Mouse (Mus musculus) fat pad, adult 2 months (tissue): Measurements from ENCODE around the gene Shcbp1l.
"Not testable (repeated sequence)": the region's sequence is repeated elsewhere in the genome, so short reads cannot be mapped to it uniquely, and the experiment has no call there.

ENCODE experiments used
- DNase-seq: peaks from one replicate; pipeline ENCODE4 v3.0.0-alpha.2; 2011; ENCODE audit warnings: low read depth, low spot score; ENCODE audit errors: extremely low read depth

Shcbp1l gene

DNA sequence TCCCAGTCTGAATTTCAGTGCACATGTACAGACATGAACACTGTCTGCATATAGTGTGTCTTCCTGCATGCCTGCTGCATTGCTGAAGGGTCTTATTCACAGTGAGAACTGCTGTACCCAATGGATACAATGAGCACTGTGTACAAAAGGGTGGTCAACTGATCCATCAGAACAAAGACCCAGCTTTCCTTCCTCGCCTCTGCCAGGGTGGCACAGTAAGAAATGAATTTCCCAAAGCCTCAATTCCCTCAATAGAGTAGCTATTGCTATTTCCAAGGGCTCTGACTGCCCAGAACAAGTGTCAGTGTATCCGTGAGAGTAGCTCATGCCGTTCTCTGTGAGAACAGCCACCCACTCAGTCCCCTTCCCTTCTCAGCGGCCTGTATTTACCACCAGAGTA, 7.2 kb upstream of the Shcbp1l start:
- not testable (repeated sequence) for DNase-seq

DNA sequence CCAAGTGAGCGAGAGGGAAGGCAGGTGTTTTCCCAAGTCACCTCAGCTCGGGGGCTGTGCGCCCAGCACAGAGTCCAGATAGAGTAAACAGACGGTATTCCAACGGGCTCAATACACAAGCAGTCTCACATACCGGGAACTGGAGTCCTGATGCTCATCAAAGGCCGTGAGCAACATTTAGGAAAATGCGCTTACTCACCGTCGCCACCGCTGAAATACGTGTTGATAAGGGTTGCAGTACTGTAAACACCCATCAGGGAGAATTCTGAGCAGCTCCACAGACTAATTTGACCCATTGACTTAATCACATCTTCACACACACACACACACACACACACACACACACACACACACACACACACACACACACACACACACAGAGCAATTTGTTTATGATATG, 691 bp upstream of the Shcbp1l start:
- no peak for DNase-seq

DNA sequence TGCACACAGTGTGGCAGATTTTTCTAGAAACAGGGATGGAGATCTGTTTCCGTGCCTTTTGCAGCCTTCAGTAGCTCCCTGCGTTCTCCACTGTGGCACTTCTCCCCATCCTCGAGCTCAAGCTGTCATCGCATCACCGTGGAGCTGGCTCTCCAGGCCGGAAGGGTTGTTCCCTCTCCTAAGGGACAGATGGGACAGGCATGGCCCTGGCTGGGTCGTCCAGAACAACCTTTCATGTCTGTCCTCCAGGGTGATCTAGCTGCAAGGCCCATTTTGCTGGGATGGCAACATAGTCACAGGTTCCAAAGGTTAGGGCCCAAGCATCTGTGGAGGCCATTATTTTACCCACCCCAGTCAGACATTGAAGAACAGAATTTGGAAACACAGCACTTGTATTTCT, 6.2 kb downstream of the Shcbp1l start:
- no peak for DNase-seq

DNA sequence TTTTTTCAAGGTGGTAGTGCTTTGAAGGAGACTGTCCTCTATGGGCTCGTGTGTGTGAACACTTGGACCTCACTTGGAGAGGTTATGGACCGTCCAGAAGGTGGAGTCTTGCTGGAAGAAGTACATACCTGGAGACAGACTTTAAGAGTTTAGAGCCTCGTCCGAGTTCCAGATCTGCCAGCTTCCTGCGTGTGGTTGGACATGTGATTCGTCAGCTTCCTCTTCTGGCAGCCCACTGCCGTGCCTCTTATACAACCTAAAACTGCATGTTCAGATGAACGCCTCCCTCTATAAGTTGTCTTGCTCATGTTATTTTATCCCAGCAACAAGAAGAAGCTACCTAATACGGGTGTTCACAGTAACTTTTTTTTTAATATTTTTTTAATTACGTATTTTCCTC, 6.7 kb downstream of the Shcbp1l start:
- no peak for DNase-seq

DNA sequence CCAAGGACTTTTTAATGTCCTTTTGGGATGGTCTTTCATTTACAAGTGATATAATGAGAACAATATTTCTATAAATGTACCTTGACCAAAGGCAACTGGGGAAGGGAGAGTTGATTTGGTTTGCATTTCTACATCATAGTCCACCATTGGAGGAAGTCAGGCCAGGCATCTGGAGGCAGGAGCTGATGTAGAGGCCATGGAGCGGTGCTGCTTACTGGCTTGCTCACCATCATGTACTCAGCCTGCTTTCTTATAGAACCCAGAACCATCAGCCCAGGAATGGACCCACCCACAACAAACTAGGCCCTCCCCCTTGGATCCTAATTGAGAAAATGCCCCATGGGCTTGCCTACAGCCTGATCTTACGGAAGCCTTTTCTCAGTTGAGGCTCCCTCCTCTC, 7.4 kb downstream of the Shcbp1l start:
- no peak for DNase-seq

DNA sequence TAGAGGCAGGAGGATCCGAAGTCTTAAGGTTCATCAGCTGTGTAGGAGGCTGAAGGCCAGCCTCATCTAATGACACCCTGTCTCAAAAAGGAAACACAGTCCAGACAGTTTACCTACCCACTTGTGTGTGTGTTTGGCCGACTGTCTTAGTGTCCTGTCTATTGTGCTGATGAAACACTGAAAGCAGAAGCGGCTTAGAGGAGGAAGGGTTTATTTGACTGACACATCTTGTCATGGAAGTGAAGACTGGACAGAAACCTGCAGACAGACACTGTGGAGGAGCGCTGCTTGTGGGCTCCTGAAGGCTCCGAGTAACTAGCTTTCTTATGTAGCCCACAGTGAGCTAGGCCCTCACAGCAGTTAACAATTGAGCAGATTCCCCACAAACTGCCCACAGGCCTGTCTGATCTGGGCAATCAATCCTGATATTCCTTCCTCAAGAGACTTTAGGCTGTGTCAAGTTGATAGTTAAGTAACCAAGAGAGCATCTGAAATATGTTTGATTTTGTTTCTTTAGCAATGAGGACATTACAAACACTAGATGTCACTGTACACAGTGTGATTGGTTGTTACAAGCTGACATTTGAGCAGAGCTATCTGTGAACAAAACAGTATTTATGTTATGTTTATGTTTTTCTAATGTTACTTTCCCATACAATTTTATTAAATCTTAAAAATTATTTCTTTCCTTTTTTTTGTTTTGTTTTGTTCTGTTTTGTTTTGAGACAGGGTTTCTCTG, 9.1 kb downstream of the Shcbp1l start:
- DNase-seq, result no peak

DNA sequence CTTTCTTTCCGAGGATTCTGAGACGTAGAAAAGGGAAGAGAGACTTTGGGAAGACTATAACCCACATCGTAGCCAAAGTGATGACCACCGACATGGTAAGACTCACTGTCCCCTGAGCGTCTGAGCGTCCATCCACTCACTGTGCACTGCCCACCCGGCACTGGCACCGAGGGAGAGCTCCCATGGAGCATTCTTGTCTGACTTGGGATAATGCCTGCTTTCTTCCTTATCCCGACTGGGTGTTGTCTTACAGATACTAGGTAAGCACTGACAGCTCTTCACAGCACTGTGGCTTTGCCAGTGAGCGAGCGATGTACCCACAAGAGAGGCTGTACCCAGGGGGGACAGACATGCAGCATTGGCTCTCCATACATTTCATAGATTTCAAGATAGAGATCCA, 12.6 kb downstream of the Shcbp1l start:
- DNase-seq, result no peak

DNA sequence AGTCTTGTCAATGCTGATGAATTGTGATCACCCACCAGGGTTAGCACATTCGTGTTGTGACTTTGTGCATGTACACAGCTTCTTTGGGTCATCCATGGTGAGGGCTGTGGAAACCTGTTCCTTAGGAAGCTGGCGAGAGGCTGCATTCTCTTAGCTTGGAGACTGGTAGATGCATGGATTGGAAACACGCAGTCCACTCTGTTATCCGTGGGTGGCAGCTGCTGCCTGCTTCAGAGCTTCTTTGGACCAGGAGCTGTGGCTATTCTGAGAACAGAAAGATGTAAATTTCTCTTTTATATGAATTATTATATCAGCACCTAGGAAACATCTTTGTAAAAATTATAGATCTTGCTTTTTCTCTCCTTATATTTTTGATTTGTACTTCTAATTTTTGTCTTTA, 15.8 kb downstream of the Shcbp1l start:
- DNase-seq, result no peak

DNA sequence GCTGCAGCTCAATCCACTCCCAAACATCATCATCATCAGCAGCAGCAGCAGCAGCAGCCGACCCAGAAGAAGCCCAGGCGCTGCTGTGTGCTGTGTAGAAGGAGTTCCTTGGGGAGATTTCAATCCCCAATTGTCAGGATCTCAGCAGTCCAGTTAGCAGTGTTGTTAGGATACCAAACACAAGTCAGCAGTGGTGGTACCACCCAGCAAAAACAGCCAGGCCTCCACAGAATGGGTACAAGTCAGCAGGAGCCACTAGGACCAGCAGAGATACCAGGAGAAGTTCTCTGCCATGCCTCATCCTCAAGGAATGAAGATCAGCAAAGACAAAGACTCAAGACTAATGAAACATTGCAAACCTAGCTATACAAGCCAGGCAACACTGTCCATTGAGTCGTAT, 16.7 kb downstream of the Shcbp1l start:
- DNase-seq, result no peak

GRCm38 (mm10) chr1:153443019-153443418, 18.1 kb downstream of the Shcbp1l start:
- DNase-seq, result no peak

- no peak for DNase-seq
Observed at GRCm38 (mm10) chr1:153443632-153444031, 18.7 kb downstream of the Shcbp1l start.

DNA sequence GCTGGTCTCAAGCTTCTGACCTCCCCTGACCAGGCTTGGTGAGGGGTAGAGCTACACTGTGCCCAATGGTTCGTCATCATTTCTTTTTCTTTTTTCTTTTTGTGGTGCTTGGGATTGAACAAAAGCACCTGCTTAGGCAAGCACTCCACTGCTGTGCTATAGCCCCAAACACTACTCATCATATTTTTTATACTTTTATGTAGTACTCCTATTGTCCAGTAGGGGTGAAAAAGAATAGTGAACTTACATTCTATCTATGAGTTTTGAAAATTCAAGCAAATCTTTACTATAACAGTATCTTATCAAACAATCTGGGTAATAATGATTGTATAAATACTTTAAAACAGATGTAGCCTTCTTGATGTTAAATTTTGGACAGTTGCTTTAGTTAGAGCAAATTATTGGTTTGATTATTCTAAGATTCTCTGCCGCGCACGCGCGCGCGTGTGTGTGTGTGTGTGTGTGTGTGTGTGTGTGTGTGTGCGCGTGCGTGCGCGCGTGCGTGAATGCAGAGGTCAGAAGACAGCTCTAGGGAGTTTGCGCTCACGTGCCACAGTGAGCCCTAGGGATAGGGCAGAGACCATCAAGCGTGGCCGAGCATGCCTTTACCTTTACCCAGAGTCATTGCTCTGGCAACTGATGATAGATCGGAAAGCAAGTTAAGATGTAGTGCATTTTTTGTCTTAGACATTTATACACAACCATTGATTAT, 21.3 kb downstream of the Shcbp1l start:
- no peak for DNase-seq

- DNase-seq, result no peak
Observed at GRCm38 (mm10) chr1:153451237-153452154, 26.5 kb downstream of the Shcbp1l start.

DNA sequence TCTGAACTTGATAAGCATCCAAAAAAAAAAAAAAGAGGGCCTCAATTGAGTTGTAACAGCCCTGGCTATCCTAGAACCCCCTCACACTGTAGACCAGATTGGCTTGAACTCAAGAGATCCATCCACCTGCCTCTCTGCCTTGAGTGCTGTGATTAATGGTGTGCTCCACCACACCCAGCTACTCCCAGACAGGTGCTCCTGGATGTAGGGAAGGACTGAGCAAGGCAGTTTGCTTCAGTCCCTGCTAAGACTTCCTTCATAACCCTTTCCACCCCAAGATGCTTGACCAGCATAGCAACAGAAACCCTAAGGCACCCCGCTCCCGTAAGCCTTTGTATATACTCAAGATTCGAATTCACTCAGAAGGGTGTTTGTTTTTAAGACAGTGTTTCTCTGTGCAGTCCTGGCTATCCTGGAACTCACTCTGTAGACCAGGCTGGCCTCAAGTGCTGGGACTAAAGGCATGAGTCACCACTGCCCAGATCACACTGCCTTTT, 28.2 kb downstream of the Shcbp1l start:
- DNase-seq, result no peak

GRCm38 (mm10) chr1:153456137-153456536, 31.2 kb downstream of the Shcbp1l start:
- DNase-seq, result no peak

GRCm38 (mm10) chr1:153461796-153462195, 36.8 kb downstream of the Shcbp1l start:
- DNase-seq, result no peak

DNA sequence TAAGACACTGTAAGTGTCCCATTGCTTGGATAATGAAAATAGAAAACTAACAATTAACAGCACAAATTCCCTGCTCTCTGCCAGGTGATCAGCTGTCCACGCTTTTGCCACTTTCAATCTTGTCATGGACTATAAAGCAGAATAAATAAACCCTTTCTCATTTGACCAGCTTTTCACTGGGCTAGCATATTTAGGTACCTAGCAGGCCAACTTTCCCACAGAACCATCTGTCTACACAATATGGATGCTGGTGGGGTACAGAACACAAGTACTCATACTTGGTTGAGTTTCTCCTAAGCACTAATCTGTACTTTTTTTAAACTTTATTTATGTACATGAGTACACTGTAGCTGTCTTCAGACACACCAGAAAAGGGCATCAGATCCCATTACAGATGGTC, 54.3 kb downstream of the Shcbp1l start:
- DNase-seq, result no peak

- no peak for DNase-seq
Observed at GRCm38 (mm10) chr1:153480386-153481024, 55.5 kb downstream of the Shcbp1l start.

GRCm38 (mm10) chr1:153481025-153481412, 56.1 kb downstream of the Shcbp1l start:
- DNase-seq, result no peak

DNA sequence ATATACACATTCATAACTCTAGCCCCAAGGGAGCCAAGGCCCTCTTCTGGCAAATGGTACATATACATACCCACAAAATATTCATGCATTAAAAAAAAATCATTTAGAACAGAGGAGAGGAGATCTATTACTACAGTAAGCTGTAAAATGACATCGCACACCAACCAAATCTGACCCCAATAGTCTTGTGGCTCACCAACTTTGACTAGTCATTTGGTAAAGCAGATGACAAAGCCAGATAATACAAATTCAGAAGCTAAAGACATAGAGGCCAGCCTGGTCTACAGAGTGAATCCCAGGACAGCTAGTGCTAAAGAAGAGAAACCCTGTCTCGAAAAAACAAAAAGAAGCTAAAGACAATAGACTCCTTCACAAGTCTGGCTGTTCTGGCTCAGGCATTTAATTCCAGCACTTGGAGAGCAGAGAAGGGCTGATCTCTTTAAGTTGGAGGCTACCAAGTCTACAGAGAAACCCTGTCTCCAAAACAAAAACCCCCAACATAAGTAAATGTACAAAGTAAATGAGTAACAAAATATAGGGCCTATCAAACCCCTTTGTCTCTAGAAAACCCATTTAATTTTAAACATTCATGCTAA, 60.3 kb downstream of the Shcbp1l start:
- no peak for DNase-seq

DNA sequence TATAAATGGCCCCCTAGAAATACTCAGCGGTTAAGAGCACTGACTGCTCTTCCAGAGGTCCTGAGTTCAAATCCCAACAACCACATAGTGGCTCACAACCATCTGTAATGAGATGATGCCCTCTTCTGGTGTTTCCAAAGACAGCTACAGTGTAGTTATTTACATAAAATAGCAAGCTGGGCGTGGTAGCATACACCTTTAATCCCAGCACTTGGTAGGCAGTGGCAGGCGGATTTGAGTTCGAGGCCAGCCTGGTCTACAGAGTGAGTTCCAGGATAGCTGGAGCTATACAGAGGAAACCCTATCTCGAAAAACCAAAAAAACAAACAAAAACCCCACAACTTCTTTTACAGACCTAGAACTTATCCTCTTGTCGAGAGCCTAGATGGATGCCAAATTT, 61.2 kb downstream of the Shcbp1l start:
- DNase-seq, result not testable (repeated sequence)
